Mouse (Mus musculus) myocyte (in vitro differentiated cells): Measurements from ENCODE around the gene Ifi35. TPM values are rescaled to one million over a fixed set of nuclear protein-coding genes. Genes with fewer than 3 reads are reported as not detected.

Source experiments
- H3K27me3 ChIP-seq: one replicate; pipeline ENCODE4 v1.6.1; 2011; ENCODE audit not compliant: control insufficient read depth, insufficient read depth, insufficient read length
- H3K36me3 ChIP-seq: one replicate; pipeline ENCODE4 v1.6.1; 2011; ENCODE audit not compliant: control insufficient read depth, insufficient read depth
- H3K4me2 ChIP-seq: one replicate; pipeline ENCODE4 v1.6.1; 2011; ENCODE audit warnings: low read depth, control low read depth
- H3K4me3 ChIP-seq: one replicate; pipeline ENCODE4 v1.5.1; 2011; ENCODE audit warnings: mild to moderate bottlenecking, control low read depth, moderate library complexity
- H3K79me2 ChIP-seq: one replicate; pipeline ENCODE4 v1.6.1; 2011; ENCODE audit not compliant: control insufficient read depth, insufficient read depth
- H3ac ChIP-seq: one replicate; pipeline ENCODE4 v1.6.1; 2011; ENCODE audit not compliant: control insufficient read depth, insufficient read length
- CEBPB ChIP-seq: IDR thresholded peaks from 2 replicates; pipeline ENCODE4 v1.6.1; 2011; ENCODE audit warnings: mild to moderate bottlenecking, moderate library complexity; ENCODE audit not compliant: poor library complexity, insufficient read depth, severe bottlenecking
- E2F4 ChIP-seq: IDR thresholded peaks from one replicate; pipeline ENCODE4 v1.6.1; 2011; ENCODE audit warnings: mild to moderate bottlenecking, control low read depth, moderate library complexity; ENCODE audit not compliant: insufficient read depth
- MAX ChIP-seq: IDR thresholded peaks from one replicate; pipeline ENCODE4 v1.6.1; 2011; ENCODE audit warnings: low read depth, mild to moderate bottlenecking, control low read depth
- MYOD1 ChIP-seq, 3 experiments: IDR thresholded peaks; one replicate each; pipeline ENCODE4 v1.6.1; 2011; ENCODE audit warnings: control low read depth in 2 of 3, low read depth in 2 of 3, mild to moderate bottlenecking in 2 of 3, moderate library complexity in 1 of 3; ENCODE audit not compliant: insufficient read length in 2 of 3, control insufficient read depth in 1 of 3
- MYOG ChIP-seq, 3 experiments: IDR thresholded peaks; one replicate each; pipeline ENCODE4 v1.6.1; 2011; ENCODE audit warnings: control low read depth in 2 of 3, low read depth in 2 of 3, mild to moderate bottlenecking in 2 of 3; ENCODE audit not compliant: insufficient read length in 2 of 3, control insufficient read depth in 1 of 3, insufficient read depth in 1 of 3
- POLR2A ChIP-seq: IDR thresholded peaks from one replicate; pipeline ENCODE4 v1.6.1; 2011; ENCODE audit warnings: low read depth, mild to moderate bottlenecking, control low read depth, moderate library complexity; ENCODE audit not compliant: insufficient read length
- POLR2AphosphoS2 ChIP-seq: IDR thresholded peaks from one replicate; pipeline ENCODE4 v1.6.1; 2011; ENCODE audit warnings: low read depth, control low read depth; ENCODE audit not compliant: insufficient read length
- REST ChIP-seq: IDR thresholded peaks from one replicate; pipeline ENCODE4 v1.6.1; 2011; ENCODE audit warnings: mild to moderate bottlenecking, control low read depth, moderate library complexity; ENCODE audit not compliant: insufficient read depth, insufficient read length
- SRF ChIP-seq: IDR thresholded peaks from one replicate; pipeline ENCODE4 v1.6.1; 2011; ENCODE audit warnings: low read depth; ENCODE audit not compliant: control insufficient read depth, insufficient read length
- TCF12 ChIP-seq: IDR thresholded peaks from one replicate; pipeline ENCODE4 v1.6.1; 2011; ENCODE audit warnings: mild to moderate bottlenecking, control low read depth; ENCODE audit not compliant: poor library complexity, insufficient read depth, severe bottlenecking
- TCF3 ChIP-seq: IDR thresholded peaks from one replicate; pipeline ENCODE4 v1.6.1; 2011; ENCODE audit warnings: low read depth, control low read depth; ENCODE audit not compliant: insufficient read length
- USF1 ChIP-seq: IDR thresholded peaks from one replicate; pipeline ENCODE4 v1.6.1; 2011; ENCODE audit warnings: low read depth, mild to moderate bottlenecking, control low read depth, moderate library complexity
- polyA plus RNA-seq: library from polyadenylated mRNA; unstranded; fragments of >200 nt; fragmentation: generic; extraction: Trizol; gene quantifications from one replicate; pipeline ENCODE4 v1.2.1, GENCODE M21; 2012; ENCODE audit warnings: missing spikeins

Gene Ifi35
- polyA plus RNA-seq, 1 experiment: 24.8 TPM

DNA sequence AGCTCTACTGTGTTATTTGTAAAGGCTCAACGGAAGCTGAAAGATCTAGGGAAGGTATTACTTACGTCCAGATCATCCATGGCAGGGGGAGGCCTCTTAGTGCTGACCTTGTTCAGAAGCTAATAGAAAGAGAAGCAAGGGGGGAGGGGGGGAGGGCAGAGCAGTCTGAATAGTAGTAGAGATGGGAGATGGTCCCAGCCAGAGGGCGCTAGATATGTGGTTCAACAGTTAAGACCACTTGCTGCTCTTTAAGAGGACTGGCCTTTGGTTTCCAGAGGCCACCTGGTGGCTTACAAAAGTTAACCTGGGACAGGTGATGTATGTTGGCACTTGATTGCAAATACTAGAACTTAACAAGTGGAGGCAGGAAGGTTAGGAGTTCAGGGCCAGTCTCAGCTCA lies 28.6 kb upstream of the Ifi35 start:
- no peak overlapping the region for H3K4me2 ChIP-seq
- H3K79me2 ChIP-seq: peaks cover 5% of the 10 kb centered on the region
- no peaks in the 10 kb centered on the region for H3K36me3 ChIP-seq
- H3K4me3 ChIP-seq: no peak overlapping the region
- TF ChIP-seq E2F4 (no peak), MYOD1 (IDR thresholded peaks at IDR 0.05; ENCODE audit: control insufficient read depth in 1 of 3, insufficient read length in 2 of 3, low read depth in 2 of 3) (no peak), MAX (no peak), SRF (no peak)
- no peaks in the 10 kb centered on the region for H3K27me3 ChIP-seq
- H3ac ChIP-seq: no peak overlapping the region

- Histone ChIP-seq H3K4me2 (no peak overlapping the region), H3K36me3 (no peaks in the 10 kb centered on the region), H3ac (no peak overlapping the region)
Observed at GRCm38 (mm10) chr11:101420148-101420547, 28.1 kb upstream of the Ifi35 start.

GRCm38 (mm10) chr11:101424105-101424851 lies 23.9 kb upstream of the Ifi35 start, which contains the start of gene Gm27029:
Gene Gm27029, minus strand, starts transcription at chr11:101424796.
- no peak for TF ChIP-seq CEBPB
- no peak for TF ChIP-seq E2F4
- no peak for TF ChIP-seq TCF12
- peak in 1 of 3 experiments; percentile 38 for TF ChIP-seq MYOD1 (IDR thresholded peaks at IDR 0.05; ENCODE audit: control insufficient read depth in 1 of 3, insufficient read length in 2 of 3, low read depth in 2 of 3)
- TF ChIP-seq USF1: no peak
- TF ChIP-seq MAX: no peak
- TF ChIP-seq TCF3: no peak
- TF ChIP-seq SRF: peak; percentile 95
- peak; percentile 56 for TF ChIP-seq POLR2A
- no peak for TF ChIP-seq REST
- peak; percentile 59 for TF ChIP-seq POLR2AphosphoS2
- TF ChIP-seq MYOG (IDR thresholded peaks at IDR 0.05; ENCODE audit: control insufficient read depth in 1 of 3, insufficient read depth in 1 of 3, insufficient read length in 2 of 3, low read depth in 2 of 3): peak in 2 of 3 experiments; percentile 40 to 72
- Histone ChIP-seq H3K4me3 (peak within 1 kb of the TSS; percentile 66), H3K27me3 (no peaks in the 10 kb centered on the region), H3K4me2 (peak within 1 kb of the TSS; percentile 98), H3ac (peak within 1 kb of the TSS; percentile 64), H3K36me3 (no peaks in the 10 kb centered on the region), H3K79me2 (peaks cover 27% of the 10 kb centered on the region)

More at GRCm38 (mm10) chr11:101420148-101420547, 28.1 kb upstream of the Ifi35 start:
- TF ChIP-seq MYOD1 (IDR thresholded peaks at IDR 0.05; ENCODE audit: control insufficient read depth in 1 of 3, insufficient read length in 2 of 3, low read depth in 2 of 3) (no peak), USF1 (no peak), POLR2AphosphoS2 (no peak), SRF (no peak), CEBPB (no peak), REST (no peak), TCF12 (no peak), E2F4 (no peak), POLR2A (no peak)
- Histone ChIP-seq H3K27me3 (no peaks in the 10 kb centered on the region), H3K79me2 (peaks cover 5% of the 10 kb centered on the region), H3K4me3 (no peak overlapping the region)

GRCm38 (mm10) chr11:101424925-101425813 lies 23.0 kb upstream of the Ifi35 start, which contains the start of the genes Rundc1 and Ptges3l:
Gene Rundc1, plus strand, starts transcription at chr11:101425085.
Gene Ptges3l, minus strand, starts transcription at chr11:101425333.
- Histone ChIP-seq H3ac (peak within 1 kb of the TSS; percentile 64), H3K27me3 (no peaks in the 10 kb centered on the region), H3K4me3 (peak within 1 kb of the TSS; percentile 66), H3K79me2 (peaks cover 27% of the 10 kb centered on the region), H3K4me2 (peak within 1 kb of the TSS; percentile 98), H3K36me3 (no peaks in the 10 kb centered on the region)
- TF ChIP-seq POLR2AphosphoS2: peak; percentile 69
- no peak for TF ChIP-seq E2F4
- TF ChIP-seq MAX: no peak
- TF ChIP-seq MYOD1 (IDR thresholded peaks at IDR 0.05; ENCODE audit: control insufficient read depth in 1 of 3, insufficient read length in 2 of 3, low read depth in 2 of 3): no peak
- TF ChIP-seq TCF3: no peak
- TF ChIP-seq USF1: no peak
- no peak for TF ChIP-seq SRF
- TF ChIP-seq TCF12: no peak
- no peak for TF ChIP-seq REST
- TF ChIP-seq POLR2A: peak; percentile 79
- TF ChIP-seq MYOG (IDR thresholded peaks at IDR 0.05; ENCODE audit: control insufficient read depth in 1 of 3, insufficient read depth in 1 of 3, insufficient read length in 2 of 3, low read depth in 2 of 3): no peak
- TF ChIP-seq CEBPB: no peak
